Mouse (Mus musculus): ENCODE results near the gene Gucy1a1.

DNA sequence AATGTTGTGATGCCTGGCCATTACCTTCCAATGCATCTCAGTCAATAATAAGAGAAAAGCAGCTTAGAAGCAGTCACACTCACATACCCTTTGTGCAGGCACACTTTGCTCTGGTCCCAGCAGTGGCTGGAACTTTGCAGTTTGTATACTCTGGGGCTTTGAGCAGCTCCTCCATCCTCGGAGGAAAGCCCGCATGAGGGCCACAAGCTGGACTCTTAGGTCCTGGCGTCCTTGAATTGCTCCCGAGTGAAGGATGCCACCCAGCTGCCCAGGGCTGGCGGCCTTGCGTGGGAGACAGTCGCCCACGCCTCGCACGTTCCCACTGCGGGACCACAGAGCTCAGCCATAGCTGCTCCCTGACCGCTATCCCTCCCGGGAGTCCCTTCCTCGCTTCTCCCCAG, 864 bp downstream of the Gucy1a1 start:
- TF ChIP-seq CTCF (IDR thresholded peaks at IDR 0.05; ENCODE audit: borderline replicate concordance, insufficient read depth, low read depth, low read length) = no peak
- TF ChIP-seq POLR2A (IDR thresholded peaks at IDR 0.05; ENCODE audit: borderline replicate concordance, insufficient read depth, low read length) = no peak
